Mouse (Mus musculus): ENCODE data around the gene Calm4. TPM values are rescaled to one million over a fixed set of nuclear protein-coding genes. Genes with fewer than 3 reads are reported as not detected.
"Not testable (repeated sequence)": the region's sequence is repeated elsewhere in the genome, so short reads cannot be mapped to it uniquely, and the experiment has no call there.

Calm4 gene
- polyA plus RNA-seq (2012; rRNA removed) (3.6 and 8.6 TPM in 2 replicates), polyA plus RNA-seq (2014; fragmentation: Nextera tagmentation; extraction: Ambion mirVana) (21.5 and 51.5 TPM in 2 replicates)

- H3K4me2 ChIP-seq (replicated peaks; ENCODE audit: low read depth, low read length, severe bottlenecking); H3K27ac ChIP-seq (replicated peaks; ENCODE audit: low read depth, low read length); H3K4me1 ChIP-seq (ENCODE audit: control insufficient read depth, insufficient read depth, low read length); ATAC-seq (ENCODE audit: low FRiP score, low read depth); H3K36me3 ChIP-seq (ENCODE audit: control insufficient read depth, insufficient read depth, low read length); H3K9ac ChIP-seq (ENCODE audit: low read depth, low read length, severe bottlenecking); H3K9me3 ChIP-seq (ENCODE audit: control insufficient read depth, low read length); H3K4me3 ChIP-seq (replicated peaks; ENCODE audit: low read length); DNase-seq (ENCODE audit: low spot score); H3K27me3 ChIP-seq (ENCODE audit: control insufficient read depth, insufficient read depth, low read length): not testable (repeated sequence)
Observed at GRCm38 (mm10) chr13:3837312-3837807, at the start of gene Calm4. TSS of gene Calm4 (plus strand) at chr13:3837757.

DNA sequence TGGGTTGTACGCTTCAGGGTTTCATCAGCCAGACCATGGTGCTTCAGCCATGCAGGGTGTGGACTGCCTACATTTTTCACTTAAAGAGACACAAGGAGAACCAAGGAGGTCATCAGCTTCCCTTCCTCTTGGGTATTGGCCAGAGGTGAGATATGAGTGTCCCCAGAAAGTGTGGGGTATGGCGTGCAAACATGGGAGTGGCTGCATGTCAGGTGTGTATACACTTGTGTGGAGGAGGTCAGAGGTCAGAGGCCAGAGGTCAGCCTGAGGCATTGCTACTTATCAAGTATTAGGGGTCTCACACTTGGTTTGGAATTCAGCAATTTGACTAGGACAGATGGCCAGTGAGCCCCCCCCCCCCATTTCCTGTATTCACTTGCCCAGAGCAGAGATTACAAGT lies 49.0 kb upstream of the Calm4 start:
- 93% methylated on average over 2 of the region's 2 CpGs for WGBS
- Histone ChIP-seq H3K9ac (ENCODE audit: low read depth, low read length, severe bottlenecking) (no peak overlapping the region), H3K4me2 (replicated peaks; ENCODE audit: low read depth, low read length, severe bottlenecking) (no peak overlapping the region), H3K4me3 (replicated peaks; ENCODE audit: low read length) (no peak overlapping the region), H3K4me1 (ENCODE audit: control insufficient read depth, insufficient read depth, low read length) (peaks cover 17% of the 10 kb centered on the region; the same call in 1 of the 2 replicates), H3K27me3 (ENCODE audit: control insufficient read depth, insufficient read depth, low read length) (no peaks in the 10 kb centered on the region), H3K27ac (replicated peaks; ENCODE audit: low read depth, low read length) (no peak overlapping the region), H3K9me3 (ENCODE audit: control insufficient read depth, low read length) (no peaks in the 10 kb centered on the region), H3K36me3 (ENCODE audit: control insufficient read depth, insufficient read depth, low read length) (no peaks in the 10 kb centered on the region)
- no peak for TF ChIP-seq POLR2A (IDR thresholded peaks at IDR 0.05; ENCODE audit: borderline replicate concordance, extremely low read depth, insufficient read depth, insufficient read length)
- DNase-seq (ENCODE audit: low spot score) = no peak
- no peak for ATAC-seq (ENCODE audit: low FRiP score, low read depth)

- no peak overlapping the region for H3K4me2 ChIP-seq (replicated peaks; ENCODE audit: low read depth, low read length, severe bottlenecking)
- no peak for ATAC-seq (ENCODE audit: low FRiP score, low read depth)
- DNase-seq (ENCODE audit: low spot score) = no peak
- no peak for TF ChIP-seq POLR2A (IDR thresholded peaks at IDR 0.05; ENCODE audit: borderline replicate concordance, extremely low read depth, insufficient read depth, insufficient read length)
- H3K4me1 ChIP-seq (ENCODE audit: control insufficient read depth, insufficient read depth, low read length) = peaks cover 17% of the 10 kb centered on the region; the same call in 1 of the 2 replicates
- H3K36me3 ChIP-seq (ENCODE audit: control insufficient read depth, insufficient read depth, low read length) = no peaks in the 10 kb centered on the region
- H3K27ac ChIP-seq (replicated peaks; ENCODE audit: low read depth, low read length) = no peak overlapping the region
- H3K9ac ChIP-seq (ENCODE audit: low read depth, low read length, severe bottlenecking) = no peak overlapping the region
- no peaks in the 10 kb centered on the region for H3K27me3 ChIP-seq (ENCODE audit: control insufficient read depth, insufficient read depth, low read length)
- no peaks in the 10 kb centered on the region for H3K9me3 ChIP-seq (ENCODE audit: control insufficient read depth, low read length)
- 25% methylated on average over 2 of the region's 2 CpGs for WGBS
- no peak overlapping the region for H3K4me3 ChIP-seq (replicated peaks; ENCODE audit: low read length)
Observed at GRCm38 (mm10) chr13:3789531-3789930, 48.0 kb upstream of the Calm4 start.

- Histone ChIP-seq H3K4me3 (replicated peaks; ENCODE audit: low read length) (no peak overlapping the region), H3K27me3 (ENCODE audit: control insufficient read depth, insufficient read depth, low read length) (no peaks in the 10 kb centered on the region), H3K9ac (ENCODE audit: low read depth, low read length, severe bottlenecking) (no peak overlapping the region), H3K9me3 (ENCODE audit: control insufficient read depth, low read length) (no peaks in the 10 kb centered on the region), H3K4me1 (ENCODE audit: control insufficient read depth, insufficient read depth, low read length) (peaks cover 25% of the 10 kb centered on the region; the same call in 1 of the 2 replicates), H3K36me3 (ENCODE audit: control insufficient read depth, insufficient read depth, low read length) (no peaks in the 10 kb centered on the region), H3K27ac (replicated peaks; ENCODE audit: low read depth, low read length) (no peak overlapping the region), H3K4me2 (replicated peaks; ENCODE audit: low read depth, low read length, severe bottlenecking) (no peak overlapping the region)
- TF ChIP-seq POLR2A (IDR thresholded peaks at IDR 0.05; ENCODE audit: borderline replicate concordance, extremely low read depth, insufficient read depth, insufficient read length) = no peak
- no peak for DNase-seq (ENCODE audit: low spot score)
- ATAC-seq (ENCODE audit: low FRiP score, low read depth) = no peak
- WGBS = 85% methylated on average over 4 of the region's 4 CpGs
Observed at GRCm38 (mm10) chr13:3796649-3797048, 40.9 kb upstream of the Calm4 start.

GRCm38 (mm10) chr13:3798751-3799150 lies 38.8 kb upstream of the Calm4 start:
- no peaks in the 10 kb centered on the region for H3K36me3 ChIP-seq (ENCODE audit: control insufficient read depth, insufficient read depth, low read length)
- no peak overlapping the region for H3K4me3 ChIP-seq (replicated peaks; ENCODE audit: low read length)
- H3K4me1 ChIP-seq (ENCODE audit: control insufficient read depth, insufficient read depth, low read length) = peaks cover 15% of the 10 kb centered on the region; the same call in 1 of the 2 replicates
- no peak for TF ChIP-seq POLR2A (IDR thresholded peaks at IDR 0.05; ENCODE audit: borderline replicate concordance, extremely low read depth, insufficient read depth, insufficient read length)
- no peaks in the 10 kb centered on the region for H3K9me3 ChIP-seq (ENCODE audit: control insufficient read depth, low read length)
- H3K27ac ChIP-seq (replicated peaks; ENCODE audit: low read depth, low read length) = no peak overlapping the region
- no peak overlapping the region for H3K4me2 ChIP-seq (replicated peaks; ENCODE audit: low read depth, low read length, severe bottlenecking)
- DNase-seq (ENCODE audit: low spot score) (no peak), ATAC-seq (ENCODE audit: low FRiP score, low read depth) (no peak)
- no peak overlapping the region for H3K9ac ChIP-seq (ENCODE audit: low read depth, low read length, severe bottlenecking)
- H3K27me3 ChIP-seq (ENCODE audit: control insufficient read depth, insufficient read depth, low read length) = no peaks in the 10 kb centered on the region

DNA sequence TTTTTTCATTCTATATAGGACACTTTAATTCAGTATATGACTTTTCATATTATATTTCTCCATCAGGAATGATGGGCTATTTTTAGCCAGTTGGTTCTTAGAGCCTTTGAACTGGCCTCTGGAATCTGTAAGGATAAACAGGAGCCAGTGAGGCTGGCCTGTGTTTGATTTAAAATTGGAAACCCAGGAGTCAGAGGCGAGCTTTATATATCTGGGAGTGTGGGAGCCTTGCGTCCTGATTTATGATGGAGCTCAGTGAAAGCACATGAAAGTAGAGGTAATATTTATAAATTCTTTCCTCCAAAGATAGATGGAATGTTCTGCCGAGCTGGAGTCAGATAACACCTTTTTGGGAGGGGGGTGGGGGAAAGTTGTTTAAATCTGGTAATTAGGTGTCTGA lies 38.2 kb upstream of the Calm4 start:
- H3K4me2 ChIP-seq (replicated peaks; ENCODE audit: low read depth, low read length, severe bottlenecking) = no peak overlapping the region

More for the DNA sequence above, 38.2 kb upstream of the Calm4 start:
- no peaks in the 10 kb centered on the region for H3K9me3 ChIP-seq (ENCODE audit: control insufficient read depth, low read length)
- no peak for TF ChIP-seq POLR2A (IDR thresholded peaks at IDR 0.05; ENCODE audit: borderline replicate concordance, extremely low read depth, insufficient read depth, insufficient read length)
- no peak overlapping the region for H3K9ac ChIP-seq (ENCODE audit: low read depth, low read length, severe bottlenecking)
- no peak for ATAC-seq (ENCODE audit: low FRiP score, low read depth)
- WGBS = 9% methylated on average over 3 of the region's 3 CpGs
- H3K27me3 ChIP-seq (ENCODE audit: control insufficient read depth, insufficient read depth, low read length) = no peaks in the 10 kb centered on the region
- no peak for DNase-seq (ENCODE audit: low spot score)
- no peak overlapping the region for H3K4me3 ChIP-seq (replicated peaks; ENCODE audit: low read length)
- H3K27ac ChIP-seq (replicated peaks; ENCODE audit: low read depth, low read length) = no peak overlapping the region
- no peaks in the 10 kb centered on the region for H3K36me3 ChIP-seq (ENCODE audit: control insufficient read depth, insufficient read depth, low read length)
- H3K4me1 ChIP-seq (ENCODE audit: control insufficient read depth, insufficient read depth, low read length) = peaks cover 15% of the 10 kb centered on the region; the same call in 1 of the 2 replicates
